Comparison of ENCODE assay signal across 7 mouse cellular contexts in genomic region chr11:103116959-103117590, GRCm38 (mm10). TPM values are rescaled to one million over a fixed set of nuclear protein-coding genes. Genes with fewer than 3 reads are reported as not detected.
DNase-seq lines count a peak whose midpoint lies in the region; ATAC-seq and TF ChIP-seq lines count a peak whose summit lies in the region.

No protein-coding gene starts in this region.

- H3K27ac ChIP-seq in intestine, embryonic 14.5 days (ENCODE audit: low read depth): peak overlapping the region; percentile 93
- H3K27ac ChIP-seq in limb, embryonic 12.5 days: peak overlapping the region; percentile 80
- H3K27ac ChIP-seq in midbrain, embryonic 12.5 days (replicated peaks): peak overlapping the region; percentile 89
- H3K27ac ChIP-seq in small intestine, adult 2 months (ENCODE audit: insufficient read depth, low read depth, low read length): peak overlapping the region; percentile 76

- TF ChIP-seq POLR2A in small intestine, adult 2 months (IDR thresholded peaks at IDR 0.05; ENCODE audit: low read depth, low read length): no peak

- peak; percentile 63 for TF ChIP-seq CTCF in small intestine, adult 2 months (IDR thresholded peaks at IDR 0.05; ENCODE audit: extremely low read depth, insufficient read length, insufficient replicate concordance, low read depth, low read length)

- peak; percentile 86 to 95 for DNase-seq in adrenal gland, adult (ENCODE audit: inconsistent age in 2 of 2, low spot score in 1 of 2)
- DNase-seq in cerebellum, postnatal 36 days: peak; percentile 72 to 81
- DNase-seq in gastrocnemius, postnatal 10 days: peak; percentile 72
- peak; percentile 90 for DNase-seq in intestine, embryonic 14.5 days (ENCODE audit: low spot score)

- H3K36me3 ChIP-seq in intestine, embryonic 14.5 days (ENCODE audit: control insufficient read depth, insufficient read depth, low read length): no peaks in the 10 kb centered on the region
- no peaks in the 10 kb centered on the region for H3K36me3 ChIP-seq in limb, embryonic 12.5 days
- H3K36me3 ChIP-seq in midbrain, embryonic 12.5 days: no peaks in the 10 kb centered on the region
- H3K36me3 ChIP-seq in small intestine, adult 2 months (ENCODE audit: control insufficient read depth, insufficient read depth, low read length): no peaks in the 10 kb centered on the region

- H3K4me2 ChIP-seq in intestine, embryonic 14.5 days (ENCODE audit: low read length): peak overlapping the region; percentile 80
- H3K4me2 ChIP-seq in limb, embryonic 12.5 days: peak overlapping the region; percentile 92
- H3K4me2 ChIP-seq in midbrain, embryonic 12.5 days (replicated peaks): peak overlapping the region; percentile 85

- WGBS in intestine, embryonic 14.5 days: under 1% methylated on average over 35 of the region's 35 CpGs
- WGBS in limb, embryonic 12.5 days: under 1% methylated on average over 35 of the region's 35 CpGs
- WGBS in midbrain, embryonic 12.5 days: under 1% methylated on average over 35 of the region's 35 CpGs
- WGBS in small intestine, adult 2 months: under 1% methylated on average over 35 of the region's 35 CpGs

- no peaks in the 10 kb centered on the region for H3K27me3 ChIP-seq in intestine, embryonic 14.5 days (replicated peaks; ENCODE audit: control insufficient read depth, insufficient read depth, low read length)
- peaks cover 14% of the 10 kb centered on the region for H3K27me3 ChIP-seq in limb, embryonic 12.5 days
- H3K27me3 ChIP-seq in midbrain, embryonic 12.5 days: peaks cover 19% of the 10 kb centered on the region
- H3K27me3 ChIP-seq in small intestine, adult 2 months (ENCODE audit: control insufficient read depth, insufficient read depth, low read length): no peaks in the 10 kb centered on the region

- peak overlapping the region; percentile 63 for H3K9ac ChIP-seq in intestine, embryonic 14.5 days (ENCODE audit: low read length)
- peak overlapping the region; percentile 72 for H3K9ac ChIP-seq in limb, embryonic 12.5 days (replicated peaks)
- H3K9ac ChIP-seq in midbrain, embryonic 12.5 days (replicated peaks): peak overlapping the region; percentile 75

- H3K4me1 ChIP-seq in intestine, embryonic 14.5 days (replicated peaks; ENCODE audit: control insufficient read depth, insufficient read depth, low read length): peaks cover 13% of the 10 kb centered on the region
- H3K4me1 ChIP-seq in limb, embryonic 12.5 days (replicated peaks): peaks cover 29% of the 10 kb centered on the region
- H3K4me1 ChIP-seq in midbrain, embryonic 12.5 days: peaks cover 28% of the 10 kb centered on the region
- H3K4me1 ChIP-seq in small intestine, adult 2 months (ENCODE audit: control insufficient read depth, insufficient read depth, insufficient read length, low read length): peaks cover 11% of the 10 kb centered on the region

- peak overlapping the region; percentile 75 for H3K4me3 ChIP-seq in intestine, embryonic 14.5 days (ENCODE audit: low read depth, low read length)
- H3K4me3 ChIP-seq in limb, embryonic 12.5 days (replicated peaks): peak overlapping the region; percentile 64
- H3K4me3 ChIP-seq in midbrain, embryonic 12.5 days: peak overlapping the region; percentile 61
- peak overlapping the region; percentile 82 for H3K4me3 ChIP-seq in small intestine, adult 2 months (ENCODE audit: low read depth, low read length)

- 0 out of 2 replicates have a peak, but pooled peaks have one; percentile 5 for ATAC-seq in intestine, embryonic 14.5 days (replicated peaks; ENCODE audit: low FRiP score, low TSS enrichment, low read depth)
- no peak; the same call in 1 of the 2 replicates for ATAC-seq in limb, embryonic 12.5 days (ENCODE audit: insufficient number of reproducible peaks, insufficient read depth, low FRiP score, low TSS enrichment, low read depth)
- peak; percentile 17; the same call in 1 of the 2 replicates for ATAC-seq in midbrain, embryonic 12.5 days (ENCODE audit: low FRiP score, low read depth)

- no peaks in the 10 kb centered on the region for H3K9me3 ChIP-seq in intestine, embryonic 14.5 days (ENCODE audit: control insufficient read depth, low read length)
- no peaks in the 10 kb centered on the region for H3K9me3 ChIP-seq in limb, embryonic 12.5 days
- no peaks in the 10 kb centered on the region for H3K9me3 ChIP-seq in midbrain, embryonic 12.5 days

RNA-seq across cellular contexts. Expression of gene Hexim1, which starts 1.0 kb away (rescaled TPM):
- 10 to 100 TPM; 24.0 to 26.7 TPM for total RNA-seq in gastrocnemius, postnatal 10 days (2021)
- 6.8 and 6.9 TPM in 2 replicates for polyA plus RNA-seq in intestine, embryonic 14.5 days (2014; fragmentation: Nextera tagmentation; extraction: Ambion mirVana)
- polyA plus RNA-seq in limb, embryonic 12.5 days (2016; fragmentation: Nextera tagmentation; extraction: Ambion mirVana): 3.9 and 4.0 TPM in 2 replicates
- polyA plus RNA-seq in midbrain, embryonic 12.5 days (2016; fragmentation: Nextera tagmentation; extraction: Ambion mirVana): 2.6 and 3.1 TPM in 2 replicates
- polyA plus RNA-seq in small intestine, adult 2 months (2012; rRNA removed): 4.3 and 11.4 TPM in 2 replicates

RNA-seq across cellular contexts. Expression of gene Hexim2, which starts 15.2 kb away (rescaled TPM):
- 1 to 10 TPM; 5.8 to 6.7 TPM for total RNA-seq in gastrocnemius, postnatal 10 days (2021)
- 6.9 and 9.7 TPM in 2 replicates for polyA plus RNA-seq in intestine, embryonic 14.5 days (2014; fragmentation: Nextera tagmentation; extraction: Ambion mirVana)
- polyA plus RNA-seq in limb, embryonic 12.5 days (2016; fragmentation: Nextera tagmentation; extraction: Ambion mirVana): 12.8 and 13.2 TPM in 2 replicates
- polyA plus RNA-seq in midbrain, embryonic 12.5 days (2016; fragmentation: Nextera tagmentation; extraction: Ambion mirVana): 9.7 and 10.5 TPM in 2 replicates
- 0.86 and 2.2 TPM in 2 replicates for polyA plus RNA-seq in small intestine, adult 2 months (2012; rRNA removed)

RNA-seq across cellular contexts. Expression of gene Acbd4, which starts 15.6 kb away (rescaled TPM):
- total RNA-seq in gastrocnemius, postnatal 10 days (2021): 10 to 100 TPM; 34.9 to 50.5 TPM
- 13.0 and 14.5 TPM in 2 replicates for polyA plus RNA-seq in intestine, embryonic 14.5 days (2014; fragmentation: Nextera tagmentation; extraction: Ambion mirVana)
- 8.1 and 11.9 TPM in 2 replicates for polyA plus RNA-seq in limb, embryonic 12.5 days (2016; fragmentation: Nextera tagmentation; extraction: Ambion mirVana)
- polyA plus RNA-seq in midbrain, embryonic 12.5 days (2016; fragmentation: Nextera tagmentation; extraction: Ambion mirVana): 7.5 and 8.4 TPM in 2 replicates
- polyA plus RNA-seq in small intestine, adult 2 months (2012; rRNA removed): 89.3 and 234 TPM in 2 replicates

RNA-seq across cellular contexts. Expression of gene Plcd3, which starts 15.6 kb away (rescaled TPM):
- 1 to 10 TPM; 5.8 to 8.6 TPM for total RNA-seq in gastrocnemius, postnatal 10 days (2021)
- 1.9 and 2.1 TPM in 2 replicates for polyA plus RNA-seq in intestine, embryonic 14.5 days (2014; fragmentation: Nextera tagmentation; extraction: Ambion mirVana)
- 2.9 and 3.6 TPM in 2 replicates for polyA plus RNA-seq in limb, embryonic 12.5 days (2016; fragmentation: Nextera tagmentation; extraction: Ambion mirVana)
- 0.79 and 1.1 TPM in 2 replicates for polyA plus RNA-seq in midbrain, embryonic 12.5 days (2016; fragmentation: Nextera tagmentation; extraction: Ambion mirVana)
- polyA plus RNA-seq in small intestine, adult 2 months (2012; rRNA removed): 3.1 and 4.8 TPM in 2 replicates

RNA-seq across cellular contexts. Expression of gene Fmnl1, which starts 53.8 kb away (rescaled TPM):
- total RNA-seq in gastrocnemius, postnatal 10 days (2021): 1 to 10 TPM; 6.3 to 8.9 TPM
- 3.1 and 3.6 TPM in 2 replicates for polyA plus RNA-seq in intestine, embryonic 14.5 days (2014; fragmentation: Nextera tagmentation; extraction: Ambion mirVana)
- polyA plus RNA-seq in limb, embryonic 12.5 days (2016; fragmentation: Nextera tagmentation; extraction: Ambion mirVana): 0.78 and 1.4 TPM in 2 replicates
- 1.3 and 1.8 TPM in 2 replicates for polyA plus RNA-seq in midbrain, embryonic 12.5 days (2016; fragmentation: Nextera tagmentation; extraction: Ambion mirVana)
- polyA plus RNA-seq in small intestine, adult 2 months (2012; rRNA removed): 7.1 and 8.4 TPM in 2 replicates
